Mouse (Mus musculus) layer of hippocampus, postnatal 14 days (tissue): ENCODE measurements around the gene Slc17a2. TPM values are rescaled to one million over a fixed set of nuclear protein-coding genes. Genes with fewer than 3 reads are reported as not detected.
"Not testable (repeated sequence)": the region's sequence is repeated elsewhere in the genome, so short reads cannot be mapped to it uniquely, and the experiment has no call there.

Source experiments
- DNase-seq, 2 experiments: peaks; one replicate each; pipeline ENCODE4 v3.0.0; 2021 to 2022; ENCODE audit warnings: low spot score in 2 of 2, mixed read lengths in 1 of 2
- long read RNA-seq, 2 experiments: library from polyadenylated mRNA; stranded (forward); transcript quantifications; one replicate each; pipeline ENCODE4 v2.0.0; 2021
- total RNA-seq, 2 experiments: library from RNA; stranded (reverse); gene quantifications; 2 replicates each; pipeline ENCODE4 v1.2.3; 2021

The Slc17a2 gene
- under 1 TPM; 0.10 to 0.18 TPM for total RNA-seq
- long read RNA-seq, experiment 1, result 0 reads
- long read RNA-seq, experiment 2, result 0 reads

DNA sequence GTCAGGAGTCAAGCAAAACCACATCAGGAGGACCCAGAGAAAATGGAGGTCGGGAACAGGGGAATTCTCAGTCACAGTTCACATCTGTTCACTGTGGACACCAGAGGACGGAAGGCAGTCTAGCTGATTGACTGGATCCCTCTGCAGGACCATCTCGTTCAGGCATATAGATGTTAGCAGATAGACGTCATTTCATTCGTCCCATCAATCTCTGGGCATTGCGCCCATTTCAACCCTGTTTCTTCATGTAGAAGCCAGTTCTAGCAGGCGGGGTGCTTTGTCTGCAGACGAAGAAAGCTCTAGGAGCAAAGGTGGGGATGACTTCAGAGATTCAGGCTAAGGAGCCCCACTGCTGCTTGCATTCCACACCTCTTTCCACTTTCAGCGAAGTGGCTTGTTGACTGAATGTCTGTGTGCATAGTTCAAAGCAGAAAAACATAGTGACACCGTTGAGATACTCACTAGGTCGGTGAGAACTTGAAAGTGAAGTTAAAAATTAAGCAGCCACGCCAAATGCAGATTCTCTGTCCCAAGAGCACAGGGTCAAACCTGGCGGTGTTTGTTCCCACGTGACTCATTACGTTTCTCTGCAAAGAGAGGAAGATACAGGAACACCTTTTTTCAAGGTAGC lies at the start of gene Slc17a2:
Gene Slc17a2 (plus strand): TSS at position 572 of the 631 bp plus-strand sequence.
- DNase-seq, result no peak

DNA sequence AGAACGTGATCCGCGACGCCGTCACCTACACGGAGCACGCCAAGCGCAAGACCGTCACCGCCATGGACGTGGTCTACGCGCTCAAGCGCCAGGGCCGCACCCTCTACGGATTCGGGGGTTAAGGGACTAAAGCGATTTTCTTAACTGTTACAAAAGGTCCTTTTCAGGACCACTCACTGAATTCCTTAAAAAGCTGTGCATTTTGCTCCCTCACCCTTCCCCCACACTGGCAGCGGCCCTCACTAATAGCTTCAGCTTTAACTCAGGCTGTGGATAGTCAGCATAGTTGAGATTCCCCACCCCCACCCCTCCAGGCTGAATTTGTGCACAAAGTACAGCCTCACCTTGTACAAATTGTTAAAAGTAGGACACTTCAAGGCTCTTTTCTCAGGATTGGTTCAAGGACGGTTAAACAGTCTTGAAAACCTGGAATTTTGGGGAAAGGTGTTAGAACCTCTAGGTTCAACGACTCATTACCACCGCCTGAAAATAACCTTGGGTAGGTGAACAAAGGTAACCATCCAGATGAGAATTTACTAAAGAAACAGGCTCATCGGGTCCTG lies 49.5 kb upstream of the Slc17a2 start:
- no peak for DNase-seq

DNA sequence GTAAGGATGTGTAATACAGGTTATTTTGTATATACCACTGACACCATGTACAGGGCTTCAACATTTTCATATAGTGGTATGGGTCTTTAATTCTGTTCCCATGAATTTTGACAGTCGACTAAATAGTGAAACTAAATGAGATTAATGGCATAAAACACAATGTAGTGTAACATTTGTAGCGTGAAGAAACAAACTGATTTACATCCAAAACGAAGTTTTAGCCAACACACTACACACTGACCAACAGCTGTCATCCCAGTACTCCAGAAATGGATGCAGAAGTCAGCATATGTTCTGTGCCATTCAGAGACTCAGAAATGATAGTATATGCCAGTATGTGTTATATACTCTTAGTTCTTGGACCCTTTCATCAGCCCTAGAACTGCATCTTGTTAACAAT lies 48.9 kb upstream of the Slc17a2 start:
- DNase-seq, result no peak

DNA sequence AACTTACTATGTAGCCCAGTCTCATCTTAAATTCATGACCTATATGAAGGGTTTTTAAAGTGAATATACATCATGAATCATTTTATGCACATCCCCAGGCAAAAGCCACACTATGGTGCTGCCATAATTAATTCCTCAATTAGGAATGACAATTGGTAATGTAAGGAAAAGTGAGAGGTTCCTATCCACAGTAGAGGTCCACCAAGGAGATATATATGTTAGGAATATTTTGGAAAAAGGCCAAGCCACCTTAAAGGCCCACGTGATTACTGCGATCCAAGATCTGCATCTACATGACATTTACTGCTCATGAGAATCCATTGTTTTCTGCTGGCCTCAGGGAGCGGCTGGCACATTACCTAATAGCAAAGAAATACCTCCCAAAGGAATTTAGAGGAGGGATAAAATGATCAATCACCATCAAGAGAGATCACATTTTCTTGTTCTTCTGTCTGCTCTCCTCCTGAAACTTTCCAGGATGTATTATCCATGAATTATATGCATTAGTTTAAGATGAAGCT lies 47.5 kb upstream of the Slc17a2 start:
- no peak for DNase-seq

DNA sequence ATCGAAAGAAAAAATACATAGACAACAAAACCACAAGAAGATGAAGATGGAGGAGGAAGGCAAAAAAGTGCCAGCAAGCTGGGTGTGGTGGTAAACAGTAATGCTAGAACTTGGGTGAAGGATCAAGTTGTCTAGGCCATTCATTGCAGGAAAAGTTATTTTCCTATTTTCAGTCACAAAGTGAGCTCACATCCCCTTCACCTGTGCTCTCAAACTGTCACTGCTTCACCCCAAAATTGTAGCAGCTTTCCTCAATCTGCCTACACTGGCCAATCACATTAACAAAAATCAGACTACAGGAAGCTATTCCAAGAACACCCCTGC lies 46.9 kb upstream of the Slc17a2 start:
- no peak for DNase-seq

DNA sequence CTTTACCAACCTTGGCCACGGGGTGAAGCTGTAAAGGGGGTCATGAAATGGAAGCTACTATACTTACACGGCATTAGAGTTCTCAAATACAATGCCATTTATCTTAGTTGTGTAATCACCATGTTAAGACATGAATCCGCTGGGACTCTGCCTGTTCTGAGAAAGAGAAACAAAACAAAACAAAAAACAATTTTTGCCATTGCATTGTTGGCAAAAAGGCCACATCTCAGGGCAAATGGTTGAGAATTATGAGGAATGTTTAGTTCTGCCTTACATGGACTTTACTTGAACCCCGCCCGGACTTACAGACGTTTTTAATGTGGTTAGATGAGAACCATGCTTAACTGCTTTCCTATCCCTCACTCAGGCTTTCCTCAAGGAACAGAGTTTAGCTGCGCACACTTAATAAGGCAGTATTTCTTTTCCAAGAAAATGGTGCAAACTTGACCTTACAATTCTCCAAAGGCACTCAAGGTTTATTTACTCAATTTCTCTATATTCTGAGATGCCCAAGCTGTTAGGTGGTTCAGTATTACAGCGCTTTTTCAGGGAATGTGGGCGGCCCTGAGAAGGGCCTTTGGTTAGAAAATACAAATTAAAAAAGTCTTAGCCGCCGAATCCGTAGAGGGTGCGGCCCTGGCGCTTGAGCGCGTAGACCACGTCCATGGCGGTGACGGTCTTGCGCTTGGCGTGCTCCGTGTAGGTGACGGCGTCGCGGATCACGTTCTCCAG lies 46.4 kb upstream of the Slc17a2 start:
- DNase-seq, result no peak

DNA sequence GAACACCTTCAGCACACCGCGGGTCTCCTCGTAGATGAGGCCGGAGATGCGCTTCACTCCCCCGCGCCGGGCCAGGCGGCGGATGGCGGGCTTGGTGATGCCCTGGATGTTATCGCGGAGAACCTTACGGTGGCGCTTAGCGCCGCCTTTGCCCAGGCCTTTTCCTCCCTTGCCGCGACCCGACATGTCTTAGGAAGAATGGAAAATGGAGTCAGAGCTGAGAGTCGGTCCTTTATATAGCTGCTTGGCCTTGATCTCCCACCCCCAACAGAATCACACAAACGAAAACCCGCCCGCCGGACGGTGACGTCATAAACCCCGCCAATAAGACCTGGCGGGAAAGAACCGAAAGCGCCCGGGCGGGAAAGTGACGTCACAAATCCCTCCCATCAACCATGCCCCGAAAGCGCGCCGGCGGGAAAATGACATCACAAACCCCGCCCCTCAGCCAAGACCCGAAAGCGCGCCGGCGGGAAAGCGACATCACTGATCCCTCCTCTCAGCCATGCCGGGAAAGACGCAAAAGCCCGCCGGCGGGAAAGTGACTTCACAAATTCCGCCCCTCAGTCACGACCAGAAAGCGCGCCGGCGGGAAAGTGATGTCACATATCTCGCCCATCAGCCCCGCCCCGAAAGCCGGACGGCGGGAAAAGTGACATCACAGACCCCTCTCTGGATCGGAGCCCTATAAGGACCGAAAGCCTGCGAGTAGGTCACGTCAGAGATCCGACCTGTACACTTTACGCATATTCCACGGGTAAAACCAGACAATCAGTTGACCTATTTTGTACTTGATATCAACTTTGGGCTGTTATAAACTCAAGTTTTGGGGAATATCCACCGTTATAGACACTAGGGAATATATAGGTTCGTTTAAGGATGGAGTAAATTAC lies 45.6 kb upstream of the Slc17a2 start, which contains the start of gene Hist1h4a:
Gene Hist1h4a (minus strand): TSS at position 259 of the 893 bp plus-strand sequence.
- DNase-seq, result peak; percentile 98 to 99

DNA sequence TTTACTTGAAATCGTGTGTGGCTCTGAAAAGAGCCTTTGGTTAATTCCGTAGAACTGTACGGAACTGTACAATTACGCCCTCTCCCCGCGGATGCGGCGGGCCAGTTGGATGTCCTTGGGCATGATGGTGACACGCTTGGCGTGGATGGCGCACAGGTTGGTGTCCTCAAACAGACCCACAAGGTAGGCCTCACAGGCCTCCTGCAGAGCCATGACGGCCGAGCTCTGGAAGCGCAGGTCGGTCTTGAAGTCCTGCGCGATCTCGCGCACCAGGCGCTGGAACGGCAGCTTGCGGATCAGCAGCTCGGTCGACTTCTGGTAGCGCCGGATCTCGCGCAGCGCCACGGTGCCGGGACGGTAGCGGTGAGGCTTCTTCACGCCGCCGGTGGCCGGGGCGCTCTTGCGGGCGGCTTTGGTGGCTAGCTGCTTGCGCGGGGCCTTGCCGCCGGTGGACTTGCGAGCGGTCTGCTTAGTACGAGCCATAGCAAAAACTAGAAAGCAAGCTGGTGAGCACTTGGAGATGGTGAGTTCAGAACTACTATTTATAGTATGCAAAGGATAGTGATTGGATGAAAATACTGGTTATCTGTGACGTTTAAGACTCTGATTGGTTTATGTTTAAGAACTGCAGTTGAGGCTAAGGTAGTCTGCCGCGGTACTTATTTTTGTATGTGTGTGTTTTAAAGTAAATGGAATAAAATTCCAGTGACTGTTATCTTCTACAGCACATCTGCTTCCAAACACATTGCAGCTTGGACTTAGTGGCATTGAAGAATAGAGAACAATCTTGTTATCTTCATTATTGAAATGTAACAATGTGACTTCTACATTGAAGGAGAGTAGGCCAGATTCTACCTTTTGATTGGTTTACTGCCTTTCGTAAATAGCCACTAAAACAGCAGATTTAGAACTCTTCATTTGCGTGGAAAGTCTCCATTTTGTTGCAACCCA lies 44.6 kb upstream of the Slc17a2 start, which contains the start of gene Hist1h3a:
Gene Hist1h3a (minus strand): TSS at position 516 of the 951 bp plus-strand sequence.
- DNase-seq, result peak; percentile 52 to 86

DNA sequence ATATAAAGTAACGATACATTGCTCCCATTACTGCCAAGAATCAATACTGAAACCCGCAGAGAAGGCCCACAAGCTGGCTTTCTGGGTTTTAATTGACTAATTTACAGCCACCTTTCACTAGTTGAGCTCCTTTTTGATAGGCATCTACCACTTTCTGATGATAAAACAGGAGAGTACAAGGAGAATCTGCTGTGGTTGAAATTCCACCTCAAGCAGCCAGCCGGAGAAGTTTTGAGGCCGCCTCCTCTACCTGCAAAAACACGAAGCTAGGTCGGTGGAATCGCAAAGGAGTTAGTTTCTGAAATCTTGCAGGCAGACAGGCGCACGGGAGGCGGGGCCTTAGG lies 43.6 kb upstream of the Slc17a2 start:
- no peak for DNase-seq

DNA sequence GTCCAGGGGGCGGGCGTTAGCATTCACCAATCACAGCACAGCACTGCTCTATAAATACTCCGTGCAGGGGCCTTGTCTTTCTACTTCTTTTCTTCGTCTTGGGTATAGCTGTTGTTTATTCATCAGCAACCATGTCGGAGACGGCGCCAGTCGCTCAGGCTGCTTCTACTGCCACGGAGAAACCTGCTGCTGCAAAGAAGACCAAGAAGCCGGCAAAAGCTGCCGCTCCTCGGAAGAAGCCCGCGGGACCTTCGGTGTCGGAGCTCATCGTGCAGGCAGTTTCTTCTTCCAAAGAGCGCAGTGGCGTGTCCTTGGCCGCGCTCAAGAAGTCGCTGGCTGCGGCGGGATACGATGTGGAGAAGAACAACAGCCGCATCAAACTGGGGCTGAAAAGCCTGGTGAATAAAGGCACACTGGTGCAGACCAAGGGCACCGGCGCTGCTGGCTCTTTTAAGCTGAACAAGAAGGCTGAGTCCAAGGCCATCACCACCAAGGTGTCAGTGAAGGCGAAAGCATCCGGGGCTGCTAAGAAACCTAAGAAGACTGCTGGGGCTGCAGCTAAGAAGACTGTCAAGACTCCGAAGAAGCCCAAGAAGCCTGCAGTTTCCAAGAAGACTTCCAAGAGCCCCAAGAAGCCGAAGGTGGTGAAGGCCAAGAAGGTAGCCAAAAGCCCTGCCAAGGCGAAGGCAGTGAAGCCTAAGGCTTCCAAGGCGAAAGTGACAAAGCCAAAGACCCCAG lies 43.0 kb upstream of the Slc17a2 start, which contains the start of gene Hist1h1a:
Gene Hist1h1a (plus strand): TSS at position 81 of the 738 bp plus-strand sequence.
- DNase-seq, result peak; percentile 82 to 83

DNA sequence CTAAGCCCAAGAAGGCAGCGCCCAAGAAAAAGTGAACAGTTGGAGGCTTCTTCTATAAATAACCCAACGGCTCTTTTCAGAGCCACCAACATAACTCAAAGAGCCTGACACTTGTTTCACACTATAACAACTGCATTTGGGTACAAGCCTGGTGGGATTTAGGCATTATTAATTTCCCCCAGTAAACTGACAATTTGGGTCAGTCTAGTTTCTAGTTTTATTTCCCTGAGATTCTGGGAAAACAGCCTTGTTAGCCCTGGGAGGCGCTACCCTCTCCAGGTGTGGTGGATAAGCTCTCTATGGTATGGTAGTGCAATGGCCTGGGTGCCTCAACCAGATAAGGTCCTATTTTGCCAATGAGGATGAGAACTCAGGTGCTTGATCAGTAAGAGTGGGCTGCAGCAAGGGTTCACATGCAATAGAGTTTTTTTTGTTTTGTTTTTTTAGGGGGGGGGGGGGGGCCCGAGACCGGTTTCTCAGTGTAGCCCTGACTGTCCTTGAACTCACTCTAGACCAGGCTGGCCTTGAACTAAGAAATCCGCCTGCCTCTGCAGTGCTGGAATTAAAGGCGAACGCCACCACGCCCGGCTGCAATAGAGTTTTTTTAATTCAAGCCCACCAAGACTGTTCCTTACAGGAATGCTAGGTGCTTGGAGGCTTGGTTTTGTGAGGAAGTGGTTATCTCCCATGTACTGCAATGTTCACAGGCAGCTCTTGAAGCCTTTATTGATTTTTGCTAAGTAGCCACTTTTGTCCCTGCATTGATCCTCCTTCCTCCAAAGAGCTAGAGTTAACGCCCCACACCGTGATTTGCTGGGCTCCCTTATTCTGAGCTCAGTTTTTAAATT lies 42.2 kb upstream of the Slc17a2 start:
- no peak for DNase-seq

DNA sequence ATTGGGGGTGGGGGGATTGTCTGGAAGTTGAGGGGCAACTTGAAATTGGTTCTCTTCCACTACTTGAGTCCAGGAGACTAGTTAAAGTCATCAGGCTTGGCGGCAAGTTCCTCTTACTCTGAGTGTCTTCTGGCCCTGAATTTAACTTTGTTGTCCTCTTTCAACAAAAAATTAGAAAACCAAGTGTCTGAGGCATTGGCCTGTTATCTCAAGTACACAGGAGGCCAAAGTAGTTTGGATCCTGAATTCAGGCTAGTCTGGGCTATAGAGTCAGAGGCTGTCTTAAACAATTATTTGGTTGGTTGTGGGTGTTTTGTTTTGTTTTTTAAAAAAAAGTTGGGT lies 41.6 kb upstream of the Slc17a2 start:
- no peak for DNase-seq

DNA sequence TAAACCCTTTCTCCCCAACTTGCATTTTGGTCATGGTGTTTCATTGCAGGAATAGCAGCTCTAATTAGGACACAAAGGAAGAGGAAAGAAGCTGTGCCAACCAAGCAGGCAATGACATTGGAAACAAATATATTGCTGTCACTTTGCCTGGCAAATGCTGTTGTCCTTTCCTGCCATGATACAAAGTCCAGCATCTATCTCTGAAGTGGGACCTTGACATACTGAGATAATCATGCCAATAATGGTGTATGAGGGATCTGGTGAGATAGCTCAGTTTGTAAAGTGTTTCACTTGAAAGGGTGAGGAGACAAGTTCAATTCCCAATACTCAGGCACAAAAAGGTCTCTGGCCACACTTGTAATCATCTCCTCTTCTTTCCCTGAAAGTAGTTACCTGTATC lies 40.0 kb upstream of the Slc17a2 start:
- DNase-seq, result no peak

DNA sequence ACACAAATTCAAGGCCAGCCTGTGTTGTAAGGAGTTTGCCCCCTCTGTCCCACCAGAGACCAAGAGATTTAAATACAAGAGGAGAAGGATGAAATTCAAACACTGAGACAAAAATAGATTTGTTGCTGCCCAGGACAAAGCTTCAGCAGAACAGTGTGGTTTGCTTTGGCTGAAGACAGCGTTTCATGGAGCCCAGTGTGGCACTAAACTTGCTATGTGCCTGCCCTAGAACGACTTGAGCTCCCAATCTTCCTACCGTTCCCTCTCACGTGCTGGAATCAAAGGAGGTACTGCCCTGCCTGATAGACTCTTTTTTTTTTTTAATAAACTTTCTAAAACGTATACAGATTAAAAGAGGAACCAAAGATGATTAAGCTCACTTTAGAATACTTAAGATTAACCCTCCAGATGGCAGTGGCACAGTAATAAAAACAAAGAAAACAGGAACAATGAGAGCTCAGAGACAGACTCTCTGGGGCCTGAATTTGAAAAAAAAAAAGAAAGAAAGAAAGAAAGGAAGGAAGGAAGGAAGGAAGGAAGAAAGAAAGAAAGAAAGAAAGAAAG lies 37.9 kb upstream of the Slc17a2 start:
- DNase-seq, result no peak

DNA sequence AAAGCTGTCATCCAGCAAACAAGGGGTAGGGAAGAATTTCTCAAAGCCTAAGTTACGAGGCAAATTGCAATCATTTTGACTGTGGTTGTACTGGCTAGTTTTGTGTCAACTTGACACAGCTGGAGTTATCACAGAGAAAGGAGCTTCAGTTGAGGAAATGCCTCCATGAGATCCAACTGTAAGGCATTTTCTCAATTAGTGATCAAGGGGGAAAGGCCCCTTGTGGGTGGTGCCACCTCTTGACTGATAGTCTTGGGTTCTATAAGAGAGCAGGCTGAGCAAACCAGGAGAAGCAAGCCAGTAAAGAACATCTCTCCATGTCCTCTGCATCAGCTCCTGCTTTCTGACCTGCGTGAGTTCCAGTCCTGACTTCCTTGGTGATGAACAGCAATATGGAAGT lies 37.2 kb upstream of the Slc17a2 start, which contains the start of gene Trim38:
Gene Trim38 (plus strand): TSS at position 301 of the 400 bp plus-strand sequence.
- DNase-seq, result not testable (repeated sequence)

DNA sequence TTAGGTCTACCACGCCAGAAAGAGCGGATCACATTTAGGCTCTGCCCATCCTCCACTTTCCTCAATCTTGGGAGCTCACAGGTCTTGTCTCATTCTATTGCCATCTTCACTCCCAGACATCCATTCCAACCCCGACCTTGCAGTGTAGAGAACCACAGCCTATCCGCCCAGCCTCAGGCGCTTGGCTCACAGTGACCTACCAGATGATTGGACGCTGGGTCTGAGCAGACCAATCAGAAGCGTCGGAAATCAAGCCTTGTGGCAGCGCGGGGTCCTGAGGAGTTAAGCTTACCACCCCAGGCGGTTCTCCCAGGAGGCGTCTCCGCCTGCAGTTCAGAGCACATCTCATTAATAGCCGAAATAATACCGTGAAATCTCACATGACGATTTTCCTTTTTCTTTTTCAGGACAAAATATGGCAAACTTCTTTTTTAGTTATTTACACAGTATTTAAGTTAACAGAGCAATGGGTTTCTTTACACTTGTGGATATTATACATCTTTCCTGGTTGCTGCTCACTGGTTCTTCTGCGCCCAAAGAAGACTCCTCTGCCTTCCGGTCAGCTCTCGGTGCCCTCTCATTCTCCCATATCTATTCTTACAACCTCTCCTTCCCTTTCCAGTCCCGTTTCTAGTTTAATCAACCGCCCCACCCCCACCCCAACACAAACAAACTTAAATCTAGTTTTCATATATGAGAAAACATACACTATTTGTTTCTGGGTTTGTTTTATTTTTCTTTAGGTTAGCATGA lies 34.1 kb upstream of the Slc17a2 start:
- peak in 1 of 2 experiments; percentile 21 for DNase-seq

DNA sequence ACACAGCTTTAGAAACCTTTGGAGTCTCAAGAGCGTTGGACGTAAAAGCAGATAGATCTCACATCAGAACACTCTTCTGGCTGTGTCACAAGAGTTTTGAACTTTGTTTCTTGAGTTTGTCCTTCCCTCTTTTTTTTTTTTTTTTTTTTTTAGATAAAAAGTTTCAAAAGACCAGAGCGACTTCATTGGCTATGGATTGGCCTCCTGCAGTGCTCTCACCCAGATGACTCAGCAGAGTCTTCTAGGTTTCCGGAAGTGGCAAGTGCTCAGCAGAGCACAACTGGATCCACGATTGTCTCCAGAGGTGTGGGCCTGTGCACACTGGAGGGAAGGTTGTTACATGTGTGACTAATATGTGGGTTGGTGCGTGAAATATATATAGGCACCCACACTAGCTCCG lies 28.5 kb upstream of the Slc17a2 start:
- DNase-seq, result no peak
